Mouse (Mus musculus) G1E (cell line): ENCODE data around the gene Hipk2.

Experiments used
- CTCF ChIP-seq: IDR thresholded peaks from 2 replicates; pipeline ENCODE4 v1.5.1; 2012; ENCODE audit warnings: low read depth, low read length, inconsistent platforms, mixed read lengths
- GATA1 ChIP-seq: IDR thresholded peaks from 2 replicates; pipeline ENCODE4 v1.6.1; 2012; ENCODE audit warnings: borderline replicate concordance, low read length, inconsistent platforms, mixed read lengths
- POLR2AphosphoS5 ChIP-seq: IDR thresholded peaks from 2 replicates; pipeline ENCODE4 v1.6.1; 2012; ENCODE audit warnings: low read depth, low read length, inconsistent platforms; ENCODE audit not compliant: insufficient replicate concordance

DNA sequence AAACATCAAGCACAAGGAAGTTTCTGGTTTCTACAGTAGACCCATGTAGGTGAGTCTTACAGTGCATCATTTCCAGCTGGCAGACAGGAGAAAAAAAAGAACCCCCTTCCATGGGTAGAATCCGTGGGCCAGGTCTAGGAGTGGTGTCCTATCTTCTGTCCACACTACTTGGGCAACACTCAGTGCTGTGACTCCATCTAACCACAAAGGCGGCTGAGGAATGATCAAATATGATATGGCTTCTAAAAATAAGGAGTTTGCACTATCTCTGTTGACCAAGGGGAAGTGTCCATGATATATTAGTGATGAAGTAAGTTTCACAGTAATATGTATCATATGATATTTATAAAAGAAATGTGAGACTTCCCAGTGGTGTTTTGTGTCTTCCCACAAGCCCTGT, 16.1 kb upstream of the Hipk2 start:
- TF ChIP-seq POLR2AphosphoS5 (no peak), CTCF (no peak), GATA1 (no peak)
